In genomic region chr2:69530126-69530525, GRCm38 (mm10) we compare ENCODE assay signal across 29 mouse cellular contexts. TPM values are rescaled to one million over a fixed set of nuclear protein-coding genes. Genes with fewer than 3 reads are reported as not detected.
DNase-seq lines count a peak whose midpoint lies in the region; ATAC-seq and TF ChIP-seq lines count a peak whose summit lies in the region.
"Had no signal": no experiment of that assay in that cellular context is flagged by ENCODE, and none has a peak within 500 bp of the region (broad histone marks: within the 10 kb centered on the region; RNA-seq: fewer than 3 reads in every experiment).

No protein-coding gene starts in this region.

- no peaks in the 10 kb centered on the region for H3K36me3 ChIP-seq in heart, embryonic 10.5 days
- H3K36me3 ChIP-seq in hindbrain, embryonic 10.5 days = peaks cover 15% of the 10 kb centered on the region
- H3K36me3 ChIP-seq in hindbrain, embryonic 12.5 days = no peaks in the 10 kb centered on the region
- H3K36me3 ChIP-seq in ES-Bruce4 (ENCODE audit: control insufficient read depth, insufficient read depth, low read length, poor library complexity, severe bottlenecking) = peaks cover 2% of the 10 kb centered on the region; the same call in 1 of the 2 replicates
- H3K36me3 ChIP-seq: forebrain, embryonic 12.5 days; heart, embryonic 15.5 days; kidney, embryonic 15.5 days; liver, embryonic 15.5 days; lung, embryonic 15.5 days; midbrain, embryonic 12.5 days; stomach, embryonic 15.5 days had no signal

- TF ChIP-seq CTCF in ES-Bruce4 (IDR thresholded peaks at IDR 0.05; ENCODE audit: low read depth, low read length) = no peak

- no peak overlapping the region for H3K4me3 ChIP-seq in heart, embryonic 10.5 days
- H3K4me3 ChIP-seq in hindbrain, embryonic 10.5 days = no peak overlapping the region
- H3K4me3 ChIP-seq in hindbrain, embryonic 12.5 days = no peak overlapping the region
- H3K4me3 ChIP-seq in ES-Bruce4 (ENCODE audit: low read depth, low read length) = no peak overlapping the region
- H3K4me3 ChIP-seq: erythroblast, embryonic 14.5 days; forebrain, embryonic 12.5 days; heart, embryonic 15.5 days; kidney, embryonic 15.5 days; liver, embryonic 15.5 days; lung, embryonic 15.5 days; midbrain, embryonic 12.5 days; stomach, embryonic 15.5 days had no signal

- H3K27ac ChIP-seq in heart, embryonic 10.5 days = peak overlapping the region; percentile 70
- H3K27ac ChIP-seq in hindbrain, embryonic 10.5 days = peak overlapping the region; percentile 75
- H3K27ac ChIP-seq in hindbrain, embryonic 12.5 days = no peak overlapping the region
- peak overlapping the region; percentile 64; the same call in 1 of the 2 replicates for H3K27ac ChIP-seq in ES-Bruce4 (ENCODE audit: insufficient read depth, low read length)
- H3K27ac ChIP-seq: forebrain, embryonic 12.5 days; heart, embryonic 15.5 days; kidney, embryonic 15.5 days; liver, embryonic 15.5 days; lung, embryonic 15.5 days; midbrain, embryonic 12.5 days; stomach, embryonic 15.5 days had no signal

- H3K27me3 ChIP-seq in heart, embryonic 10.5 days (ENCODE audit: insufficient read depth, poor library complexity, severe bottlenecking) = no peaks in the 10 kb centered on the region
- H3K27me3 ChIP-seq in hindbrain, embryonic 10.5 days (ENCODE audit: insufficient read depth, poor library complexity, severe bottlenecking) = no peaks in the 10 kb centered on the region
- no peaks in the 10 kb centered on the region for H3K27me3 ChIP-seq in hindbrain, embryonic 12.5 days
- H3K27me3 ChIP-seq in ES-Bruce4 (ENCODE audit: control insufficient read depth, insufficient read depth, low read length, poor library complexity, severe bottlenecking) = no peaks in the 10 kb centered on the region
- H3K27me3 ChIP-seq: forebrain, embryonic 12.5 days; heart, embryonic 15.5 days; kidney, embryonic 15.5 days; liver, embryonic 15.5 days; lung, embryonic 15.5 days; midbrain, embryonic 12.5 days; stomach, embryonic 15.5 days had no signal

- DNase-seq in heart, embryonic 10.5 days (ENCODE audit: low spot score) = no peak
- no peak for DNase-seq in heart, postnatal 10 days
- peak; percentile 27 for DNase-seq in hindbrain, embryonic 10.5 days (ENCODE audit: low spot score)
- peak; percentile 32 for DNase-seq in embryo, embryonic 9.5 days (ENCODE audit: extremely low spot score)
- no peak for DNase-seq in gastrocnemius, postnatal 25 days
- DNase-seq: adrenal gland, adult 2 months; adrenal gland, postnatal 36 days; cerebellum, adult 18-20 months; cerebellum, postnatal 10 days; gastrocnemius, postnatal 36 days; kidney, adult 18-20 months; kidney, postnatal 25 days; liver; right cerebral cortex, postnatal 25 days had no signal

- no peak overlapping the region for H3K4me2 ChIP-seq in hindbrain, embryonic 12.5 days (replicated peaks)
- H3K4me2 ChIP-seq: forebrain, embryonic 12.5 days; heart, embryonic 15.5 days; kidney, embryonic 15.5 days; liver, embryonic 15.5 days; midbrain, embryonic 12.5 days; stomach, embryonic 15.5 days had no signal

- no peak for TF ChIP-seq EP300 in ES-Bruce4 (IDR thresholded peaks at IDR 0.05; ENCODE audit: insufficient read depth, low read depth, low read length)

- no peak for ATAC-seq in hindbrain, embryonic 12.5 days (ENCODE audit: low FRiP score)
- ATAC-seq: CD4-positive, CD25-positive, alpha-beta regulatory T cell, adult 4 months; hindbrain, embryonic 16.5 days had no signal

- H3K4me1 ChIP-seq in heart, embryonic 10.5 days = peaks cover 27% of the 10 kb centered on the region
- peaks cover 28% of the 10 kb centered on the region for H3K4me1 ChIP-seq in hindbrain, embryonic 10.5 days (replicated peaks)
- H3K4me1 ChIP-seq in hindbrain, embryonic 12.5 days = peaks cover 16% of the 10 kb centered on the region
- peaks cover 1% of the 10 kb centered on the region for H3K4me1 ChIP-seq in ES-Bruce4 (ENCODE audit: control insufficient read depth, insufficient read depth, low read length)
- H3K4me1 ChIP-seq: stomach, embryonic 15.5 days had no signal

- no peaks in the 10 kb centered on the region for H3K9me3 ChIP-seq in heart, embryonic 10.5 days
- no peaks in the 10 kb centered on the region for H3K9me3 ChIP-seq in hindbrain, embryonic 10.5 days
- no peaks in the 10 kb centered on the region for H3K9me3 ChIP-seq in hindbrain, embryonic 12.5 days (replicated peaks)
- no peaks in the 10 kb centered on the region for H3K9me3 ChIP-seq in ES-Bruce4 (replicated peaks; ENCODE audit: control insufficient read depth, insufficient read depth, low read length, poor library complexity, severe bottlenecking)
- H3K9me3 ChIP-seq: forebrain, embryonic 12.5 days; heart, embryonic 15.5 days; kidney, embryonic 15.5 days; liver, embryonic 15.5 days; lung, embryonic 15.5 days; midbrain, embryonic 12.5 days; stomach, embryonic 15.5 days had no signal

- no peak overlapping the region for H3K9ac ChIP-seq in hindbrain, embryonic 12.5 days
- no peak overlapping the region for H3K9ac ChIP-seq in ES-Bruce4 (ENCODE audit: low read depth, poor library complexity, severe bottlenecking)
- H3K9ac ChIP-seq: forebrain, embryonic 12.5 days; heart, embryonic 15.5 days; kidney, embryonic 15.5 days; liver, embryonic 15.5 days; lung, embryonic 15.5 days; midbrain, embryonic 12.5 days; stomach, embryonic 15.5 days had no signal

- intact Hi-C loops in heart, postnatal 10 days (cut with DNase I) = no loop called here

- WGBS in heart, embryonic 10.5 days = 39% methylated on average over 5 of the region's 5 CpGs
- WGBS in hindbrain, embryonic 10.5 days = 34% methylated on average over 5 of the region's 5 CpGs
- 36% methylated on average over 5 of the region's 5 CpGs for WGBS in hindbrain, embryonic 12.5 days

- no peak for TF ChIP-seq POLR2A in ES-Bruce4 (IDR thresholded peaks at IDR 0.05; ENCODE audit: insufficient read depth, low read length)

RNA-seq across cellular contexts. Expression of gene Lrp2, which starts 55.7 kb away (rescaled TPM):
- polyA plus RNA-seq in heart, embryonic 10.5 days (2016; fragmentation: Nextera tagmentation; extraction: Ambion mirVana) = 0.60 and 1.3 TPM in 2 replicates
- total RNA-seq in heart, postnatal 10 days (2021) = 1 to 10 TPM in 1 of 2 experiments, under 1 TPM in 1; 0.65 to 2.1 TPM
- polyA plus RNA-seq in hindbrain, embryonic 10.5 days (2016; fragmentation: Nextera tagmentation; extraction: Ambion mirVana) = 1.8 and 2.0 TPM in 2 replicates
- polyA plus RNA-seq in hindbrain, embryonic 12.5 days (2016; fragmentation: Nextera tagmentation; extraction: Ambion mirVana) = 2.6 and 3.2 TPM in 2 replicates
- 92.6 and 92.9 TPM in 2 replicates for polyA plus RNA-seq in ES-Bruce4 (2011; ENCODE audit: insufficient read depth, insufficient read length, low read depth, missing spikeins)
- total RNA-seq in gastrocnemius, postnatal 25 days (2021) = not detected
- total RNA-seq: common myeloid progenitor, adult 5-6 weeks; gastrocnemius, postnatal 36 days; hematopoietic stem cell, adult 5-6 weeks; monocyte, adult 5-6 weeks had no signal
- polyA plus RNA-seq: erythroblast, embryonic 14.5 days had no signal

Comparison
In these comparisons a context has a peak if more than half of its experiments do, and no peak if none do; other contexts are left out.
1. DNase-seq: peak in hindbrain, embryonic 10.5 days (single experiment) and embryo, embryonic 9.5 days (single experiment); none in heart, embryonic 10.5 days (single experiment), heart, postnatal 10 days (0 of 2) and gastrocnemius, postnatal 25 days (single experiment).
2. RNA of gene Lrp2, which starts 55.7 kb away (polyA plus RNA-seq): 92.6 to 92.9 TPM in ES-Bruce4; 2.6 to 3.2 TPM in hindbrain, embryonic 12.5 days, 1.8 to 2.0 TPM in hindbrain, embryonic 10.5 days and 0.60 to 1.3 TPM in heart, embryonic 10.5 days; every median in the first group is over 10 times any median in the second.